Mouse (Mus musculus): Measurements from ENCODE around the gene Amy2a1.
"Not testable (repeated sequence)": the region's sequence is repeated elsewhere in the genome, so short reads cannot be mapped to it uniquely, and the experiment has no call there.

Gene Amy2a1

DNA sequence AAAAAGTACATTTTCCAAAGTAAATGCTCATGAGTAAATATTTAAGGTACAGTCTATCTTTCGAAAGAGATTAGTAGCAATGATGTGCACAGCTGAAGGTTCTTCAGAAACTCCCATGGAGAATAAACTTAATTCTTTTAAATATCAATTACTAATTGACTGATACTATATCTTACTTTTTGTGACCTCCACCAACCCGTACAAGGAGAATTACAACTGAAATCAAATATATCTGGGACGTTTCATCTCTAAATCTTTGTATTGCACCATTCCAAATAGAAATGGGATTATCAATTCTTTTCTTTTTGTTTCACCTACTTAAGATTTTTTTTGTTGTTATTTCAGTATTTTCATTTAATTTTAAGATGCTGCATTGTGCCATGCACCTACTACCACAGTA, at the start of gene Amy2a1:
Gene Amy2a1, minus strand, starts transcription at position 101 of the 400 bp plus-strand sequence.
- not testable (repeated sequence) for DNase-seq (ENCODE audit: low spot score in 2 of 2)

DNA sequence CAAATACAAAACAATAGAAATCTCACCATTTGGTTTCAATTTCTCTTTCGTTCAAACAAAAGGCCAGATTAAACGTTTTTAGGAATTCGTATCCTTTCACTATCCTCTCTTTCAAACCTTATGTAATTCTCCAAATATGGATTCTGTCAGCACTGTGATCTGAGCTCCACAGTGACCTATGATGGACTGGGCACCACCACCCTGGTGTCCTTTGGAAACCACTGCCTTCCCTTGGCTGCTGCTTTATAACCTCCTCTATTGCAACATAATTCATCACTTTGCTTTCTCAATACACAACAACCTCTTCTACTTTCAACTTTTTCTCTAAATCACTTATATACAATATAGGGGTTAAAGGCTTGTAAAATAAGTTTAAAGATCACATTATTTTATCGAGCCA, 42.4 kb upstream of the Amy2a1 start:
- DNase-seq (ENCODE audit: low spot score in 2 of 2) = no peak

DNA sequence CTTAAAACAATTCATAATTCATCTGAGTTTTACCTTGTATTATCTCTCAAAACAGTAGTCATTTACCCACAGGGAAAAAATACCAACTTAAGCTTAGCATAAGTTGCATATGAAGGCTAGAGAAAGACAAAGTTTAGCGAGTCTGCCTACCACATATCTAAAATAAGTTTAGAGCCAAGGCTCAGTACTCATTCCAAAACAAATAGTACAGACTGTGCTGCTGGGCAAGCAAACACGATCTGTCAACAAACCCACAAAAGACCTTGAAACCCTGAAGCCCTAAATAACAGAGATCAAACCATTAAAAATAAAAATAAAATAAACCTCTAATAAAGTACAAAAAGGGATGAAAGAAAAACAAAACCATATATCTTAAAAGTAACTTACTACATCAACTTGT, 41.9 kb upstream of the Amy2a1 start:
- no peak for DNase-seq (ENCODE audit: low spot score in 2 of 2)

DNA sequence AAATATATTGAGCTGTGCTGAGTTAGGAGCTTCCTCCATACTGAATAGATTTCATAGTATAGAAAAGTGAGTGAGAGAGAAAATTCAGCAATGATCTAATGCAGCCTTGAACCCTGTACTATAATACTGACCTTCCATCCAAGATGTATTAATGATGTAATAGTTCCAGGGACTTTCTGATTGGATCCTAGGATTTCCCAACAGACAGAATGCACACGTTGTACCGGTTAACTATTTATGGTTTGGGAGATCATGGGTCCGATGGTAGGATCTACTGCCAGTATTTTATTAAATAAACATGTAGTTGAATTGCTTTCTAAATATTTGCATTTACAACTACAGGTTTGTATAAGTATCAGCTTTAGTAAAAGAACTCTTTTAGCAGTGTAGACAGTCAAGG, 39.9 kb upstream of the Amy2a1 start:
- no peak for DNase-seq (ENCODE audit: low spot score in 2 of 2)

DNA sequence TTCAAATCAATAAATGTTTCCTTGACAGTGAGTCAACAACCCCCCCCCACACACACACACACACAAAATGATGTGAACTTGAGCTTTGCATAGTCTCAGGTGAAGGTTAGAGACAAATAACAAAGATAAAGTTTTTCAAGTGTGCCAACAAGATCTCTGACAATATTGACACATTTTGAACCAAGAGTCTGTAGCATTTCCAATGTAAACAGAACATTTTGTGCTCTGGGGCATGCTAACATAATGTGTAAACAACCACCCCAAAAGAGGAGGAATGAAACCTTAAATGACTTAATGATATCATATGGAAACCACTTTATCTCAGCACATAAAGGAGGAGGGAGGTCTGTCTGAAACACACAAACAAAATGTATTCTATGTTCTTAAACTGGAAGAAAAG, 7.5 kb upstream of the Amy2a1 start:
- no peak for DNase-seq (ENCODE audit: low spot score in 2 of 2)
